ENCODE assay signal across 7 mouse cellular contexts in genomic region chr16:4212963-4213798, GRCm38 (mm10). TPM values are rescaled to one million over a fixed set of nuclear protein-coding genes. Genes with fewer than 3 reads are reported as not detected.
DNase-seq lines count a peak whose midpoint lies in the region; ATAC-seq and TF ChIP-seq lines count a peak whose summit lies in the region.

No protein-coding gene starts in this region.

- no peaks in the 10 kb centered on the region for H3K9me3 ChIP-seq in limb, embryonic 15.5 days
- no peaks in the 10 kb centered on the region for H3K9me3 ChIP-seq in midbrain, embryonic 16.5 days (replicated peaks; ENCODE audit: control insufficient read depth, low read length, poor library complexity, severe bottlenecking)

- peak overlapping the region; percentile 59 for H3K4me2 ChIP-seq in limb, embryonic 15.5 days
- peak overlapping the region; percentile 79 for H3K4me2 ChIP-seq in midbrain, embryonic 16.5 days (ENCODE audit: low read length)

- peak; percentile 38 for ATAC-seq in granulocyte monocyte progenitor cell, adult 5-6 weeks (replicated peaks; ENCODE audit: poor library complexity, severe bottlenecking)
- ATAC-seq in limb, embryonic 15.5 days (ENCODE audit: insufficient number of reproducible peaks, low FRiP score, low TSS enrichment, low read depth): peak; percentile 37; the same call in 1 of the 2 replicates
- ATAC-seq in midbrain, embryonic 16.5 days: peak; percentile 54

- peaks cover 2% of the 10 kb centered on the region; the same call in 1 of the 2 replicates for H3K36me3 ChIP-seq in limb, embryonic 15.5 days
- H3K36me3 ChIP-seq in midbrain, embryonic 16.5 days (ENCODE audit: control insufficient read depth, insufficient read depth, low read length): no peaks in the 10 kb centered on the region
- H3K36me3 ChIP-seq in spleen, adult 2 months (ENCODE audit: control insufficient read depth, insufficient read depth, low read length): no peaks in the 10 kb centered on the region

- H3K27me3 ChIP-seq in limb, embryonic 15.5 days: no peaks in the 10 kb centered on the region
- H3K27me3 ChIP-seq in midbrain, embryonic 16.5 days (ENCODE audit: control insufficient read depth, insufficient read depth, low read depth, low read length): no peaks in the 10 kb centered on the region
- H3K27me3 ChIP-seq in spleen, adult 2 months (ENCODE audit: control insufficient read depth, insufficient read depth, low read length): no peaks in the 10 kb centered on the region

- DNase-seq in adrenal gland, adult 8-10 months: peak; percentile 43
- DNase-seq in embryo, embryonic 9.5 days (ENCODE audit: extremely low spot score): peak; percentile 67
- peak; percentile 42 for DNase-seq in kidney, adult 11 months
- DNase-seq in spleen, adult 2 months (ENCODE audit: low read depth in 1 of 2, low spot score in 2 of 2): peak; percentile 21 to 63

- peaks cover 20% of the 10 kb centered on the region for H3K4me1 ChIP-seq in limb, embryonic 15.5 days
- H3K4me1 ChIP-seq in midbrain, embryonic 16.5 days (ENCODE audit: control insufficient read depth, insufficient read depth, low read length): peaks cover 27% of the 10 kb centered on the region
- peaks cover 10% of the 10 kb centered on the region for H3K4me1 ChIP-seq in spleen, adult 2 months (ENCODE audit: control insufficient read depth, insufficient read depth, insufficient read length)

- no peak for TF ChIP-seq CTCF in spleen, adult 2 months (IDR thresholded peaks at IDR 0.05; ENCODE audit: extremely low read depth, insufficient read depth, insufficient read length, insufficient replicate concordance)

- no peak for TF ChIP-seq POLR2A in spleen, adult 2 months (IDR thresholded peaks at IDR 0.05; ENCODE audit: low read depth, low read length)

- peak overlapping the region; percentile 91 for H3K4me3 ChIP-seq in limb, embryonic 15.5 days
- H3K4me3 ChIP-seq in midbrain, embryonic 16.5 days (ENCODE audit: low read depth, low read length): peak overlapping the region; percentile 96
- peak overlapping the region; percentile 97 for H3K4me3 ChIP-seq in spleen, adult 2 months (ENCODE audit: extremely low read depth, insufficient read depth, insufficient read length)

- under 1% methylated on average over 79 of the region's 128 CpGs for whole genome bisulfite sequencing in limb, embryonic 15.5 days
- WGBS in midbrain, embryonic 16.5 days: under 1% methylated on average over 71 of the region's 128 CpGs
- 3% methylated on average over 102 of the region's 128 CpGs for WGBS in spleen, adult 2 months

- H3K9ac ChIP-seq in limb, embryonic 15.5 days: peak overlapping the region; percentile 97
- H3K9ac ChIP-seq in midbrain, embryonic 16.5 days (ENCODE audit: low read depth, low read length): peak overlapping the region; percentile 98

- peak overlapping the region; percentile 99 for H3K27ac ChIP-seq in limb, embryonic 15.5 days
- peak overlapping the region; percentile 100 for H3K27ac ChIP-seq in midbrain, embryonic 16.5 days (ENCODE audit: low read length)
- peak overlapping the region; percentile 97 for H3K27ac ChIP-seq in spleen, adult 2 months (ENCODE audit: insufficient read depth, low read length)

RNA-seq across cellular contexts. Expression of gene Crebbp, which starts 0.6 kb away (rescaled TPM):
- 10 to 100 TPM; 47.8 to 76.1 (median 57.0) TPM for total RNA-seq in adrenal gland, adult 8-10 months (2022)
- total RNA-seq in granulocyte monocyte progenitor cell, adult 5-6 weeks (2014; fragmentation: Nextera tagmentation): 33.0 and 52.9 TPM in 2 replicates
- total RNA-seq in granulocyte monocyte progenitor cell, adult 5-6 weeks (2017): 12.3 and 13.5 TPM in 2 replicates
- polyA plus RNA-seq in limb, embryonic 15.5 days (2015; fragmentation: Nextera tagmentation; extraction: Ambion mirVana): 31.3 and 35.9 TPM in 2 replicates
- 34.9 and 39.9 TPM in 2 replicates for polyA plus RNA-seq in midbrain, embryonic 16.5 days (2015; fragmentation: Nextera tagmentation; extraction: Ambion mirVana)
- polyA plus RNA-seq in spleen, adult 2 months (2012; rRNA removed): 25.6 and 36.9 TPM in 2 replicates

Comparison
In these comparisons a context has a peak if more than half of its experiments do, and no peak if none do; other contexts are left out.
1. Peak in every context shown above with its lines: DNase-seq, ATAC-seq, H3K4me3 ChIP-seq and H3K27ac ChIP-seq.